ENCODE assay signal across 9 mouse cellular contexts in genomic region chr9:119192202-119192990, GRCm38 (mm10). TPM values are rescaled to one million over a fixed set of nuclear protein-coding genes. Genes with fewer than 3 reads are reported as not detected.
DNase-seq lines count a peak whose midpoint lies in the region; ATAC-seq and TF ChIP-seq lines count a peak whose summit lies in the region.
"Had no signal": no experiment of that assay in that cellular context is flagged by ENCODE, and none has a peak within 500 bp of the region (broad histone marks: within the 10 kb centered on the region; RNA-seq: fewer than 3 reads in every experiment).

No protein-coding gene starts in this region.

- WGBS in kidney, postnatal 0 days: 32% methylated on average over 11 of the region's 11 CpGs

- no peak for ATAC-seq in cerebellum, adult (ENCODE audit: insufficient number of reproducible peaks, low FRiP score, low TSS enrichment)
- ATAC-seq in kidney, postnatal 0 days (replicated peaks; ENCODE audit: low FRiP score, low read depth): peak; percentile 86
- ATAC-seq in megakaryocyte-erythroid progenitor cell, adult 5-6 weeks (replicated peaks; ENCODE audit: low FRiP score, low TSS enrichment, poor library complexity, severe bottlenecking): peak; percentile 49; the same call in 1 of the 2 replicates

- no peak overlapping the region for H3K4me2 ChIP-seq in kidney, postnatal 0 days (ENCODE audit: low read length)

- peak; percentile 5 for DNase-seq in cerebellum, adult 11 months
- DNase-seq in ovary, postnatal 36 days (ENCODE audit: low spot score): peak; percentile 23
- no peak for DNase-seq in ovary, adult 18-20 months (ENCODE audit: low spot score)
- peak; percentile 72 for DNase-seq in embryo, embryonic 10 days (ENCODE audit: low spot score)
- peak; percentile 29 for DNase-seq in kidney, postnatal 0 days (ENCODE audit: low spot score)
- DNase-seq in yolk sac, embryonic 10.5 days (ENCODE audit: low spot score): peak; percentile 63

- H3K36me3 ChIP-seq in kidney, postnatal 0 days (ENCODE audit: insufficient read depth, low read length): no peaks in the 10 kb centered on the region

- TF ChIP-seq CTCF in kidney, postnatal 0 days (IDR thresholded peaks at IDR 0.05; ENCODE audit: low read depth): peak; percentile 75

- no peak overlapping the region for H3K9ac ChIP-seq in kidney, postnatal 0 days (ENCODE audit: low read depth, low read length)

- H3K9me3 ChIP-seq in kidney, postnatal 0 days (replicated peaks; ENCODE audit: low read length): no peaks in the 10 kb centered on the region

- H3K27ac ChIP-seq in kidney, postnatal 0 days: peak overlapping the region; percentile 31; the same call in 1 of the 2 replicates

- H3K4me3 ChIP-seq in kidney, postnatal 0 days (replicated peaks; ENCODE audit: low read depth, low read length): no peak overlapping the region

- H3K4me1 ChIP-seq in kidney, postnatal 0 days (replicated peaks; ENCODE audit: insufficient read depth, low read length): no peaks in the 10 kb centered on the region

- H3K27me3 ChIP-seq in kidney, postnatal 0 days (ENCODE audit: insufficient read depth, low read length): no peaks in the 10 kb centered on the region

RNA-seq across cellular contexts. Expression of gene Slc22a13, which starts 16.5 kb away (rescaled TPM):
- polyA plus RNA-seq in kidney, postnatal 0 days (2015; fragmentation: Nextera tagmentation; extraction: Ambion mirVana): 45.6 and 53.7 TPM in 2 replicates
- total RNA-seq in megakaryocyte-erythroid progenitor cell, adult 5-6 weeks (2014; fragmentation: Nextera tagmentation): not detected in 2 replicates
- total RNA-seq in megakaryocyte-erythroid progenitor cell, adult 5-6 weeks (2017): not detected in 2 replicates
- total RNA-seq: heart, postnatal 36 days had no signal

RNA-seq across cellular contexts. Expression of gene Gm47289, which starts 33.4 kb away (rescaled TPM):
- polyA plus RNA-seq in kidney, postnatal 0 days (2015; fragmentation: Nextera tagmentation; extraction: Ambion mirVana): not detected in 2 replicates
- total RNA-seq in megakaryocyte-erythroid progenitor cell, adult 5-6 weeks (2014; fragmentation: Nextera tagmentation): not detected in 2 replicates
- not detected in 2 replicates for total RNA-seq in megakaryocyte-erythroid progenitor cell, adult 5-6 weeks (2017)
- total RNA-seq: heart, postnatal 36 days had no signal

RNA-seq across cellular contexts. Expression of gene Acaa1b, which starts 35.5 kb away (rescaled TPM):
- 72.8 and 79.8 TPM in 2 replicates for polyA plus RNA-seq in kidney, postnatal 0 days (2015; fragmentation: Nextera tagmentation; extraction: Ambion mirVana)
- not detected in 2 replicates for total RNA-seq in megakaryocyte-erythroid progenitor cell, adult 5-6 weeks (2014; fragmentation: Nextera tagmentation)
- not detected in 2 replicates for total RNA-seq in megakaryocyte-erythroid progenitor cell, adult 5-6 weeks (2017)
